Mouse (Mus musculus): ENCODE results near the gene Foxo6.

DNA sequence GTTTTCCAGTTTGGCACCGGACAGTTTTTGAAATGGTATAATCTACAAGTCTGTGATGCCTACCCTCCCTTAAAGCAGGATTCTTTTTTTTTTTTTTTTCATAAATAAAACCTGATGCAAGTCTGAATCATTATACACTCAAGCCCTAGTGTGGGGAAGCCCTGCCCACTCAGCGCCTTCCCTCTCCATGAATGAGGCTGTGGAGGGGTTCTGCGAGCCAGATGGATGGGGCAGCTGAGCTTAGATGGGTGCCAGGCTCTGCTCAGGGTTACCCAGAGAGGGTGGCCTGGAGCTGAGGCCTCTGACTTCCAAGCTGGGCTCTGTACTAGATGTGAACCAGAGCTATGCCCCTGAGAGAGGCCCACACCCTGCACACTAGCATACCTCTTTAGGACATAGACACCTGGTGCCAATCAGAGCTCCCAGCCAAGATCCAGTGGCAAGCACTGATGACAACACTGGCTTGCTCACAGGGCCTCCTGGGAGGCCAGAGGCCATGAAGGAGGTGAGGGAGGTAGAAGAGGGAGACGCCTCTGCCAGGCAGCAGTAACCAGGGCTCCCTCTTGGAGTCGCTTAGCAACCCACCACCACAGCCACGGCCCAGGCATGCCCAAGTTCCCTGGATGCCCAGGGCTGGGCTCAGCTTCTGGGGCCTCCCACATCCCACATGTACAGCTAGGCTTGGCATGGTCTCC lies 15.1 kb downstream of the Foxo6 start:
- no peak for TF ChIP-seq GATA1 (IDR thresholded peaks at IDR 0.05; ENCODE audit: borderline replicate concordance, low read length)
- no peak for TF ChIP-seq CTCF (IDR thresholded peaks at IDR 0.05; ENCODE audit: low read depth, low read length)
- TF ChIP-seq TAL1 (conservative IDR thresholded peaks at IDR 0.05; ENCODE audit: low read depth, low read length): no peak
- no peak for TF ChIP-seq POLR2AphosphoS5 (IDR thresholded peaks at IDR 0.05; ENCODE audit: insufficient replicate concordance, low read depth, low read length)
- no peak for TF ChIP-seq GATA2 (IDR thresholded peaks at IDR 0.05; ENCODE audit: borderline replicate concordance, low read depth, low read length)
